Mouse (Mus musculus): ENCODE measurements around the gene Ctag2.

Ctag2 gene

DNA sequence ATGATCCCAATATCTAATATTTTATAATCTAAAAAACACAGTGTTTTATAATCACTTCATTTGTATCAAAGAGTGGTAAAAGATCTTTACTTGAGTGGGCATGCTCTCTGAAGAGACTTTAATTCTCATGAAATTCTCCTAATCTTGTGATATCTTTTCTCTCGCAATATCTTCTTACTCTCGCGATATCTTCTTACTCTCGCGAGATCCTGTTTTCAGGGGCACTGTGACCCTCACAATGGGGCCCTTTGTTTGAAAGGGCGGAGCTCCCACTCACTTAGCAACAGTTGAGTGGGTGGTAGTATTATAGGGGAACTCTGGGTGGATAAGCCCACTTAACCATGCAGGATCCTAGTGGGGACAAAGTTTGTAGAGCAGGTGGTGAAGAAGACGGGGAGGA lies at the start of gene Ctag2:
Ctag2 (plus strand) TSS at position 301 of the 400 bp plus-strand sequence.
- no peak for DNase-seq (ENCODE audit: low spot score)
